Mouse (Mus musculus) embryonic facial prominence, embryonic 11.5 days (tissue): ENCODE measurements around the gene Adam20. TPM values are rescaled to one million over a fixed set of nuclear protein-coding genes. Genes with fewer than 3 reads are reported as not detected.
"Not testable (repeated sequence)": the region's sequence is repeated elsewhere in the genome, so short reads cannot be mapped to it uniquely, and the experiment has no call there.

Source experiments
- ATAC-seq: fragments of 200-750 bp; cut with Nextera tagmentation; replicated peaks from 2 replicates; pipeline ENCODE4 v1.8.0; 2017; ENCODE audit warnings: low read depth; ENCODE audit not compliant: insufficient number of reproducible peaks, low FRiP score, low TSS enrichment
- DNase-seq: peaks from one replicate; pipeline ENCODE4 v3.0.0-alpha.2; 2015; ENCODE audit warnings: low spot score
- H3K27ac ChIP-seq: fragments of 300-500 bp; sonication (generic); replicated peaks from 2 replicates; pipeline ENCODE4 v1.5.1; 2014; ENCODE audit warnings: mild to moderate bottlenecking, low read depth, low read length, control low read depth
- H3K27me3 ChIP-seq: fragments of 300-500 bp; sonication (generic); 2 replicates; pipeline ENCODE4 v1.6.1; 2014; ENCODE audit warnings: mild to moderate bottlenecking, low read length, moderate library complexity, mixed read lengths; ENCODE audit not compliant: control insufficient read depth, insufficient read depth
- H3K36me3 ChIP-seq: fragments of 300-500 bp; sonication (generic); replicated peaks from 2 replicates; pipeline ENCODE4 v1.6.1; 2014; ENCODE audit warnings: low read depth, mild to moderate bottlenecking, low read length, moderate library complexity, mixed read lengths; ENCODE audit not compliant: control insufficient read depth, insufficient read depth
- H3K4me1 ChIP-seq: fragments of 300-500 bp; sonication (generic); 2 replicates; pipeline ENCODE4 v1.6.1; 2014; ENCODE audit warnings: low read length, mixed read lengths; ENCODE audit not compliant: control insufficient read depth, insufficient read depth
- H3K4me2 ChIP-seq: fragments of 300-500 bp; sonication (generic); 2 replicates; pipeline ENCODE4 v1.6.1; 2014; ENCODE audit warnings: low read depth, mild to moderate bottlenecking, control low read depth, low read length, moderate library complexity
- H3K4me3 ChIP-seq: fragments of 300-500 bp; sonication (generic); 2 replicates; pipeline ENCODE4 v1.5.1; 2014; ENCODE audit warnings: low read depth, low read length, control low read depth
- H3K9ac ChIP-seq: fragments of 300-500 bp; sonication (generic); replicated peaks from 2 replicates; pipeline ENCODE4 v1.6.1; 2014; ENCODE audit warnings: mild to moderate bottlenecking, control low read depth, low read length
- H3K9me3 ChIP-seq: fragments of 300-500 bp; sonication (generic); replicated peaks from 2 replicates; pipeline ENCODE4 v1.6.1; 2016; ENCODE audit warnings: mild to moderate bottlenecking, low read length, inconsistent platforms, mixed read lengths; ENCODE audit not compliant: control insufficient read depth
- WGBS: fragments of 180-500 bp; shearing (Covaris S2); extraction: QIAGEN DNeasy Blood & Tissue Kit; methylation state at CpG from one replicate; pipeline ENCODE4 v1.1.7; 2014; 5-methylcytosine and 5-hydroxymethylcytosine counted together
- polyA plus RNA-seq: library from polyadenylated mRNA; unstranded; fragments of >200 nt; fragmentation: Nextera tagmentation; extraction: Ambion mirVana; gene quantifications from 2 replicates; pipeline ENCODE4 v1.2.1, GENCODE M21; 2014

Adam20 gene
- not detected in 2 replicates for polyA plus RNA-seq

- not testable (repeated sequence) for ATAC-seq, H3K27me3 ChIP-seq
- WGBS = 75% methylated on average over 1 of the region's 1 CpGs
Observed at GRCm38 (mm10) chr8:40792973-40793372, at the start of gene Adam20. Gene Adam20, plus strand, starts transcription at chr8:40793273.

GRCm38 (mm10) chr8:40751908-40752307 lies 41.2 kb upstream of the Adam20 start, which contains the start of gene Adam25:
Gene Adam25, plus strand, starts transcription at chr8:40752208.
- not testable (repeated sequence) for H3K9me3 ChIP-seq, H3K4me3 ChIP-seq, H3K36me3 ChIP-seq, H3K4me2 ChIP-seq, DNase-seq, H3K9ac ChIP-seq, H3K4me1 ChIP-seq, ATAC-seq, H3K27ac ChIP-seq, H3K27me3 ChIP-seq
- 73% methylated on average over 1 of the region's 1 CpGs for WGBS

More at GRCm38 (mm10) chr8:40792973-40793372, at the start of gene Adam20:
- H3K9ac ChIP-seq, H3K4me3 ChIP-seq, DNase-seq, H3K36me3 ChIP-seq, H3K27ac ChIP-seq, H3K4me2 ChIP-seq, H3K4me1 ChIP-seq, H3K9me3 ChIP-seq: not testable (repeated sequence)

- H3K9ac ChIP-seq = no peak overlapping the region
- ATAC-seq (no peak), DNase-seq (peak; percentile 81)
- H3K4me3 ChIP-seq = no peak overlapping the region
- H3K27me3 ChIP-seq = no peaks in the 10 kb centered on the region
- no peaks in the 10 kb centered on the region for H3K9me3 ChIP-seq
- no peak overlapping the region for H3K27ac ChIP-seq
- H3K4me2 ChIP-seq = no peak overlapping the region
- H3K36me3 ChIP-seq = no peaks in the 10 kb centered on the region
- H3K4me1 ChIP-seq = no peaks in the 10 kb centered on the region
Observed at GRCm38 (mm10) chr8:40783320-40783719, 9.8 kb upstream of the Adam20 start.

GRCm38 (mm10) chr8:40803379-40804079 lies 10.5 kb downstream of the Adam20 start:
- H3K4me1 ChIP-seq = no peaks in the 10 kb centered on the region
- WGBS = 85% methylated on average over 2 of the region's 2 CpGs
- ATAC-seq = no peak

More at GRCm38 (mm10) chr8:40803379-40804079, 10.5 kb downstream of the Adam20 start:
- H3K9me3 ChIP-seq = no peaks in the 10 kb centered on the region
- H3K9ac ChIP-seq = no peak overlapping the region
- H3K27ac ChIP-seq = no peak overlapping the region
- H3K4me3 ChIP-seq = no peak overlapping the region
- no peak overlapping the region for H3K4me2 ChIP-seq
- H3K36me3 ChIP-seq = no peaks in the 10 kb centered on the region
- DNase-seq = no peak
- no peaks in the 10 kb centered on the region for H3K27me3 ChIP-seq

Other genes with a start within 250 kb of the Adam20 start
- not detected in 2 replicates for gene Adam24, start 118.2 kb upstream of the Adam20 start, polyA plus RNA-seq
- not detected in 2 replicates for gene Adam25, start 41.1 kb upstream of the Adam20 start, polyA plus RNA-seq
- not detected in 2 replicates for gene Adam39, start 29.7 kb downstream of the Adam20 start, polyA plus RNA-seq